Mouse (Mus musculus) neural tube, embryonic 13.5 days (tissue): ENCODE results near the gene Grik4. TPM values are rescaled to one million over a fixed set of nuclear protein-coding genes. Genes with fewer than 3 reads are reported as not detected.

Experiments
- ATAC-seq: fragments of 200-750 bp; cut with Nextera tagmentation; 2 replicates; pipeline ENCODE4 v1.8.0; 2017; ENCODE audit warnings: low read depth, mild to moderate bottlenecking, moderate TSS enrichment, moderate library complexity
- H3K27ac ChIP-seq: fragments of 300-500 bp; sonication (generic); replicated peaks from 2 replicates; pipeline ENCODE4 v1.5.1; 2015; ENCODE audit warnings: moderate library complexity, mild to moderate bottlenecking, inconsistent platforms
- H3K27me3 ChIP-seq: fragments of 300-500 bp; sonication (generic); 2 replicates; pipeline ENCODE4 v1.6.1; 2015; ENCODE audit warnings: mild to moderate bottlenecking, inconsistent platforms
- H3K36me3 ChIP-seq: fragments of 300-500 bp; sonication (generic); 2 replicates; pipeline ENCODE4 v1.6.1; 2015; ENCODE audit warnings: mild to moderate bottlenecking, inconsistent platforms
- H3K4me1 ChIP-seq: fragments of 300-500 bp; sonication (generic); replicated peaks from 2 replicates; pipeline ENCODE4 v1.6.1; 2015; ENCODE audit warnings: inconsistent platforms
- H3K4me2 ChIP-seq: fragments of 300-500 bp; sonication (generic); 2 replicates; pipeline ENCODE4 v1.6.1; 2015; ENCODE audit warnings: inconsistent platforms, mild to moderate bottlenecking, moderate library complexity
- H3K4me3 ChIP-seq: fragments of 300-500 bp; sonication (generic); 2 replicates; pipeline ENCODE4 v1.5.1; 2015; ENCODE audit warnings: mild to moderate bottlenecking, inconsistent platforms
- H3K9ac ChIP-seq: fragments of 300-500 bp; sonication (generic); 2 replicates; pipeline ENCODE4 v1.6.1; 2015; ENCODE audit warnings: moderate library complexity, mild to moderate bottlenecking, inconsistent platforms
- H3K9me3 ChIP-seq: fragments of 300-500 bp; sonication (generic); 2 replicates; pipeline ENCODE4 v1.6.1; 2016; ENCODE audit warnings: inconsistent platforms
- WGBS: fragments of 180-500 bp; shearing (Covaris S2); methylation state at CpG from one replicate; pipeline ENCODE4 v1.1.7; 2015; 5-methylcytosine and 5-hydroxymethylcytosine counted together
- polyA plus RNA-seq: library from polyadenylated mRNA; unstranded; fragments of >200 nt; fragmentation: Nextera tagmentation; extraction: Ambion mirVana; gene quantifications from 2 replicates; pipeline ENCODE4 v1.2.1, GENCODE M21; 2015

Gene Grik4
- polyA plus RNA-seq, 1 experiment from 2014 or later, result 8.3 TPM

DNA sequence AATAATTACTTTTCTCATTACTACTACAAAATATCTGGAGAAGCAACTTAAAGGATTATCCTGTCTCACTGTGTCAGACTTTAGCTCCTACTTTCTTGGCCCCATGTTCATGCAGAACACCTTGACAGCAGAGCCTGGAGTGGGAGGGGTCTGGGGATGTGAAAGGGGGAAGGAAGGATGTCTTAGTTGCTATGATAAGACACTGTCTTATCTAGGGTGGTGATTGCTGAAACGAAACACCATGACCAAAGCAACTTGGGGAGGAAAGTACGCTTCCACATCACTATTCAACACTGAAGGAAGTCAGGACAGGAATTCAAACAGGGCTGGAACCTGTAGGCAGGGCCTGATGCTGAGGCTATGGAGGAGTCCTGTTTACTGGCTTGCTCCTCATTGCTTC is 448.0 kb downstream of the Grik4 start:
- Histone ChIP-seq H3K27me3 (no peaks in the 10 kb centered on the region), H3K4me2 (no peak overlapping the region), H3K27ac (no peak overlapping the region), H3K4me1 (peaks cover 2% of the 10 kb centered on the region; the same call in 1 of the 2 replicates), H3K9ac (no peak overlapping the region), H3K4me3 (no peak overlapping the region), H3K36me3 (no peaks in the 10 kb centered on the region), H3K9me3 (peaks cover 14% of the 10 kb centered on the region)
- 80% methylated on average over 2 of the region's 2 CpGs for WGBS
- ATAC-seq, result no peak

DNA sequence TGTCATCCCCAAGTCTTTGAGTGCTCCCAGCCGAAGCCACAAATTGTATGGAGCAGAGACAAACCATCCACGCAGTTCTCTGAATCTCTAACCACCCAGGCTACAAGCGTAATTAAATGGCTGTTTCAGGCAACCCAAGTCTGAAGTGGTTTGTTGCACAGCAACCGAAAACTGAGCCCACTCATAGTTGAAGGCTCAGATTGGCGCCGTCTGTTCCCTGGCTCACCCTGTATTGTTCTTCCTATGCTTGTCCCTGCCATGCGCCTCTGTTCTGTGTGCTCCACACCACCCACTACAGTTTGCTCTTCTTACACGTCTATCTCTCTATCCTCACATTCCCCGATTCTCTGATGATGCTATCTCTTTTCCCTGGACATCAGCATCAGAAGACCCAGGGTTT is 452.5 kb downstream of the Grik4 start:
- ATAC-seq, result no peak
- no peaks in the 10 kb centered on the region for H3K27me3 ChIP-seq

DNA sequence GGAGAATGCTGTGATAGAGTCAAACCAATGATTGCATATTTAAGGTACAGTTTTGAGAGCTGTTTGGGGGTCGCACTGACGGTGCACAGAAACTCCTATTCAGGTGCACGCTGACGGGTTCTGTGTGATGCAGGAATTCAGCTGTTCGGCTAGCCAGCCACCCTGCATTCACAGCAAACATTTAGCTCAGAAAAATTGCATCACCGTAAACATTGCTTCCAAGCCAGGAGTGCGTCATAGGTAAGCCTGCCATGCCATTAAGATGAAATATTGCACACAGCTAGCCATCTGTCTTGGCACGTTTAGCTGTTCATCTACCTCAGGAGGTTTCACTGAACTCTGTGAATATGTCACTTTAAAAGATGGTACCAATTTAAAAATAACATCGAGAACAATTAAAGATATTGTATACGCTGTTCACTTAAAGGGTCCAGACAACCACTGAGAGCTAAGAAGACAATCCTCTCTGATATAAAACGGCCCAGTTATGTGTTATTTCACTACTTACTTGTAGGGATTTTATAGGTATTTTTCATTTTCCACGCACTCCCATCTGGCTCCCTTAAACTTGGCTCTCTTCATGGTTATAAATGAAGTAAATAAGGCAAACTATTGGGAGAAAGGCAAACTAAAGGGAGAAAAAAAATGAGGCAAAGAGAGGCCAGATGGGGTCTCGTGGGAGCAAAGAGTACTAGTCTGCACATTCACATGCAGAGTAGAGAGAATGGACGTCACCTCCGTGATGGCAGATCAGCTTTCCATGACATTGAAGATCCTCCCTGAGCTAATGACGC is 453.5 kb downstream of the Grik4 start:
- Histone ChIP-seq H3K4me2 (no peak overlapping the region), H3K27ac (no peak overlapping the region), H3K36me3 (no peaks in the 10 kb centered on the region), H3K4me3 (no peak overlapping the region), H3K27me3 (no peaks in the 10 kb centered on the region), H3K4me1 (peaks cover 10% of the 10 kb centered on the region), H3K9me3 (no peaks in the 10 kb centered on the region), H3K9ac (no peak overlapping the region)
- no peak for ATAC-seq
- 72% methylated on average over 16 of the region's 16 CpGs for WGBS

More for the DNA sequence above, 452.5 kb downstream of the Grik4 start:
- Histone ChIP-seq H3K27ac (no peak overlapping the region), H3K4me2 (no peak overlapping the region), H3K9ac (no peak overlapping the region), H3K9me3 (peaks cover 9% of the 10 kb centered on the region), H3K36me3 (no peaks in the 10 kb centered on the region), H3K4me3 (no peak overlapping the region), H3K4me1 (peaks cover 10% of the 10 kb centered on the region)
- 86% methylated on average over 9 of the region's 9 CpGs for WGBS

DNA sequence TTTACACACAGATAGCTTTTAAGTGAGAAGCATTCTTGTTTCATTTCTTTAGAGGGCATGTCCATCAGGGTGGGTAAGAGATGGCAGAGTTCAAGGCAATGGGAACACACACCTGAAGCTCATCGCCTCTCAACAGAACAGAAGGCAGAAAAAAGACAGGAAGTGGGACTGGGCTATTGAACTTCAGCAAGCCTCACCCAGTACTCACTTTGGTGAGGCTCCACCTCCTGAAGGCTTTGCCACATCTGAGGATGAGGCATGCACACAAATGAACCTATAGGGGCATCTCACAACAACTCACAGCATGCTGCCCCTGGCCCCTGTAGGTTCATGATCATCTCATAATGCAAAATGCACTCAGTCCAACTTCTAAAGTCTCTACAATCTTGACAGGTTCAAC is 456.2 kb downstream of the Grik4 start:
- no peak overlapping the region for H3K4me2 ChIP-seq
- H3K36me3 ChIP-seq, result no peaks in the 10 kb centered on the region
- no peaks in the 10 kb centered on the region for H3K9me3 ChIP-seq
- no peak overlapping the region for H3K27ac ChIP-seq
- peaks cover 10% of the 10 kb centered on the region for H3K4me1 ChIP-seq
- WGBS, result 97% methylated on average over 1 of the region's 1 CpGs
- H3K27me3 ChIP-seq, result no peaks in the 10 kb centered on the region
- H3K4me3 ChIP-seq, result no peak overlapping the region
- H3K9ac ChIP-seq, result no peak overlapping the region
- ATAC-seq, result no peak

DNA sequence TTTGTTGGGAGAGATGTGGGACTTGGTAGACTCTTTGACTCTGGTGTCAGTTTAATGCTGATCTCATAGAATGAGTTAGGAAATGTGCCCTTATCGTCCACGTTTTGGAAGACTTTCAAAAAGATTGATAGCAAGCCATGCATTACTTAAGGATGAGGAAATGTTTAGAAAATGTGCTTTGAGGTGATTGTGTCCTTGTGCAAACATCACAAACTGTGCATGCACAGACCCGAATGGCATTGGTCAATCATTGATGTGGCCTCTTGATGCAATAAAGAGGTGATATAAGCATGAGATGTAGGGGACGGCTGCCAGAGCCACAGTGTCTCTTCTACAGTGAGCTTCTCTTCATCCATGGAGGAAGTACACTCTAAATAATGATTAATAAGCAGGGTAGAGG is 457.4 kb downstream of the Grik4 start:
- H3K4me3 ChIP-seq, result no peak overlapping the region
- H3K27ac ChIP-seq, result no peak overlapping the region
- H3K4me2 ChIP-seq, result no peak overlapping the region
- no peak for ATAC-seq
- no peaks in the 10 kb centered on the region for H3K36me3 ChIP-seq
- 79% methylated on average over 4 of the region's 4 CpGs for WGBS
- no peak overlapping the region for H3K9ac ChIP-seq
- H3K27me3 ChIP-seq, result no peaks in the 10 kb centered on the region
- no peaks in the 10 kb centered on the region for H3K9me3 ChIP-seq
- peaks cover 10% of the 10 kb centered on the region for H3K4me1 ChIP-seq

DNA sequence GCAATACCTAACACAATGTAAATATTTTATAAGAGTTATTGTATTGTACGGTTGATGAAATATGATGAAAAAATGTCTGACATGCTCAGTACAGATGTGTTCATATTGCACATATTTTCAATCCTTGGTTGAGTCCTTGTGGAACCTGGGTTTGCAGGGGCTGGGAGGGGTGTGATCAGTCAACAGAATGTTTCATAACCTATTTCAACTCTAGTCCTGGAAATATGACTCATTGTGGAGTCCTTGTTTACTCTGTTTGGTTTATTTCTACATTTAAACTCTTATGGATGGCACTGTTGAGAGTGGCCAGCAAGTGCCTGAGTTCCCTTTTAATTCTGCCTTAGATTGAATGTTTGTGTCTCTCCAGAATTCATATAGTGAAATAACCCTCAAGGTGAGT is 459.6 kb downstream of the Grik4 start:
- H3K27me3 ChIP-seq, result no peaks in the 10 kb centered on the region
- no peak overlapping the region for H3K4me2 ChIP-seq
- H3K27ac ChIP-seq, result no peak overlapping the region
- no peaks in the 10 kb centered on the region for H3K9me3 ChIP-seq
- H3K36me3 ChIP-seq, result no peaks in the 10 kb centered on the region
- 96% methylated on average over 1 of the region's 1 CpGs for WGBS
- no peaks in the 10 kb centered on the region for H3K4me1 ChIP-seq
- H3K9ac ChIP-seq, result no peak overlapping the region
- no peak overlapping the region for H3K4me3 ChIP-seq
- no peak for ATAC-seq

GRCm38 (mm10) chr9:42482944-42483343 is 461.3 kb downstream of the Grik4 start:
- H3K9ac ChIP-seq, result no peak overlapping the region
- no peak for ATAC-seq
- no peaks in the 10 kb centered on the region for H3K27me3 ChIP-seq
- H3K4me1 ChIP-seq, result no peaks in the 10 kb centered on the region
- no peaks in the 10 kb centered on the region for H3K9me3 ChIP-seq
- H3K27ac ChIP-seq, result no peak overlapping the region
- WGBS, result 93% methylated on average over 1 of the region's 1 CpGs
- H3K4me3 ChIP-seq, result no peak overlapping the region
- H3K4me2 ChIP-seq, result no peak overlapping the region
- H3K36me3 ChIP-seq, result no peaks in the 10 kb centered on the region

DNA sequence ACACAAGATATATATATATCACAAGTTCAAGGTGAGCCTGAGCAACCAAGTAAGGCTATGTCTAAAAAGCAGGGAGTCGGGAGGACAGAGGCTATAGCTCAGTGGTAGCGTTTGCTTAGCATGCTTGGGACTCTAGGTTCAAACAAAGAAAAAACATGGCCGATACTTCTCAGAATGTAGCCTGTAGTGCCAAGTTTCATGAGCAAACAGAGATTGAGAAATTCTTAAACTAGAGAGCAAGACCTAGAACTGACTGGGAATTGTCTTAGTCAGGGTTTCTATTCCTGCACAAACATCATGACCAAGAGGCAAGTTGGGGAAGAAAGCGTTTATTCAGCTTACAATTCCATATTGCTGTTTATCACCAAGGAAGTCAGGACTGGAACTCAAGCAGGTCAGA is 468.1 kb downstream of the Grik4 start:
- no peaks in the 10 kb centered on the region; the same call in 1 of the 2 replicates for H3K27me3 ChIP-seq

DNA sequence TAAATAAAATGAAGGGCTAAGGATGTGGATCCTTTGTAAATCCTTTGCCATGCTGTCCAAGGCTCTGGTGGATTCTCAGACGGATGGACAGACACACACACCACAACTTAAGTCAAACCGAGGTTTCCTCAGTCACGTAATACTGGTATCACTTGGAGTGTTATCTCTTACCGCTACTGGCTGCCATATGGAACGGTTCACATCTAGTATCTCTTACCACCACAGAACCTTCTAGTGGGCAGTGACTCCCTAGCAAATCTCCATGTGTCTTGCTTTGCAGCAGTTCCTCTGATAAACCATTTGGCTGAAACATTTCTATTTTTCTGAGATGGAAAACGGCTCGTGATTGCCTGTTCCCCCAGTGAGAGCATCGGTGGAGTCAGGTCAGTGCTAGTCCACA is 470.0 kb downstream of the Grik4 start:
- H3K4me1 ChIP-seq, result peaks cover 26% of the 10 kb centered on the region
- no peaks in the 10 kb centered on the region; the same call in 1 of the 2 replicates for H3K27me3 ChIP-seq
- no peaks in the 10 kb centered on the region for H3K9me3 ChIP-seq
- H3K36me3 ChIP-seq, result 0 out of 2 replicates have a peak, but pooled peaks cover 5% of the 10 kb centered on the region
- H3K9ac ChIP-seq, result no peak overlapping the region
- ATAC-seq, result no peak
- no peak overlapping the region for H3K27ac ChIP-seq
- no peak overlapping the region for H3K4me2 ChIP-seq
- WGBS, result 83% methylated on average over 8 of the region's 8 CpGs
- no peak overlapping the region for H3K4me3 ChIP-seq

More for the DNA sequence above, 468.1 kb downstream of the Grik4 start:
- Histone ChIP-seq H3K9ac (no peak overlapping the region), H3K9me3 (no peaks in the 10 kb centered on the region), H3K4me3 (no peak overlapping the region), H3K4me1 (peaks cover 9% of the 10 kb centered on the region), H3K27ac (no peak overlapping the region), H3K4me2 (no peak overlapping the region), H3K36me3 (no peaks in the 10 kb centered on the region)
- ATAC-seq, result no peak
- WGBS, result 85% methylated on average over 4 of the region's 4 CpGs

GRCm38 (mm10) chr9:42471921-42472747 is 472.2 kb downstream of the Grik4 start:
- Histone ChIP-seq H3K9ac (peak overlapping the region; percentile 93), H3K36me3 (0 out of 2 replicates have a peak, but pooled peaks cover 5% of the 10 kb centered on the region), H3K4me1 (peaks cover 41% of the 10 kb centered on the region), H3K27ac (peak overlapping the region; percentile 77), H3K27me3 (no peaks in the 10 kb centered on the region; the same call in 1 of the 2 replicates), H3K4me3 (peak overlapping the region; percentile 90), H3K4me2 (peak overlapping the region; percentile 90), H3K9me3 (no peaks in the 10 kb centered on the region)
- peak; percentile 94 for ATAC-seq
- WGBS, result 6% methylated on average over 48 of the region's 49 CpGs

GRCm38 (mm10) chr9:42471214-42471613 is 473.1 kb downstream of the Grik4 start:
- H3K4me1 ChIP-seq, result peaks cover 41% of the 10 kb centered on the region
- WGBS, result 52% methylated on average over 4 of the region's 4 CpGs

GRCm38 (mm10) chr9:42469323-42469722 is 475.0 kb downstream of the Grik4 start:
- 94% methylated on average over 15 of the region's 15 CpGs for WGBS
- Histone ChIP-seq H3K27ac (no peak overlapping the region), H3K27me3 (no peaks in the 10 kb centered on the region; the same call in 1 of the 2 replicates), H3K4me2 (no peak overlapping the region), H3K9ac (no peak overlapping the region), H3K4me1 (peaks cover 41% of the 10 kb centered on the region), H3K36me3 (0 out of 2 replicates have a peak, but pooled peaks cover 5% of the 10 kb centered on the region), H3K4me3 (no peak overlapping the region), H3K9me3 (no peaks in the 10 kb centered on the region)
- ATAC-seq, result no peak

More at GRCm38 (mm10) chr9:42471214-42471613, 473.1 kb downstream of the Grik4 start:
- H3K9me3 ChIP-seq, result no peaks in the 10 kb centered on the region
- H3K4me2 ChIP-seq, result peak overlapping the region; percentile 90
- peak overlapping the region; percentile 90 for H3K4me3 ChIP-seq
- ATAC-seq, result no peak
- peak overlapping the region; percentile 93 for H3K9ac ChIP-seq
- H3K36me3 ChIP-seq, result 0 out of 2 replicates have a peak, but pooled peaks cover 5% of the 10 kb centered on the region
- H3K27ac ChIP-seq, result no peak overlapping the region
- no peaks in the 10 kb centered on the region; the same call in 1 of the 2 replicates for H3K27me3 ChIP-seq
